Comparison of ENCODE assay signal across 26 mouse cellular contexts in genomic region chr14:93961963-93962676, GRCm38 (mm10).
DNase-seq lines count a peak whose midpoint lies in the region; ATAC-seq and TF ChIP-seq lines count a peak whose summit lies in the region.
"Had no signal": no experiment of that assay in that cellular context is flagged by ENCODE, and none has a peak within 500 bp of the region (broad histone marks: within the 10 kb centered on the region; RNA-seq: fewer than 3 reads in every experiment).

No protein-coding gene starts in this region.

- H3K36me3 ChIP-seq in hindbrain, embryonic 11.5 days (ENCODE audit: control insufficient read depth, insufficient read depth, low read length), result no peaks in the 10 kb centered on the region
- H3K36me3 ChIP-seq in hindbrain, postnatal 0 days (ENCODE audit: insufficient read depth, low read length), result no peaks in the 10 kb centered on the region
- H3K36me3 ChIP-seq in forebrain, embryonic 12.5 days (replicated peaks), result no peaks in the 10 kb centered on the region
- H3K36me3 ChIP-seq in forebrain, postnatal 0 days (ENCODE audit: insufficient read depth), result no peaks in the 10 kb centered on the region
- no peaks in the 10 kb centered on the region for H3K36me3 ChIP-seq in midbrain, embryonic 16.5 days (ENCODE audit: control insufficient read depth, insufficient read depth, low read length)
- H3K36me3 ChIP-seq: embryonic facial prominence, embryonic 13.5 days; heart, embryonic 15.5 days; intestine, embryonic 15.5 days; limb, embryonic 13.5 days; liver, embryonic 12.5 days had no signal

- H3K9ac ChIP-seq in hindbrain, embryonic 11.5 days (ENCODE audit: low read depth, low read length), result no peak overlapping the region
- no peak overlapping the region for H3K9ac ChIP-seq in hindbrain, postnatal 0 days (replicated peaks; ENCODE audit: low read length)
- no peak overlapping the region for H3K9ac ChIP-seq in forebrain, embryonic 12.5 days
- H3K9ac ChIP-seq in forebrain, postnatal 0 days, result no peak overlapping the region
- no peak overlapping the region for H3K9ac ChIP-seq in midbrain, embryonic 16.5 days (ENCODE audit: low read depth, low read length)
- H3K9ac ChIP-seq: embryonic facial prominence, embryonic 13.5 days; heart, embryonic 15.5 days; intestine, embryonic 15.5 days; limb, embryonic 13.5 days; liver, embryonic 12.5 days had no signal

- intact Hi-C loops in heart, postnatal 36 days (cut with DNase I), result no loop called here

- peak; percentile 76; the same call in 1 of the 2 replicates for ATAC-seq in hindbrain, embryonic 11.5 days (ENCODE audit: low FRiP score)
- no peak for ATAC-seq in hindbrain, postnatal 0 days
- peak; percentile 75 for ATAC-seq in forebrain, embryonic 12.5 days (ENCODE audit: low FRiP score)
- peak; percentile 50; the same call in 1 of the 2 replicates for ATAC-seq in forebrain, postnatal 0 days
- peak; percentile 64; the same call in 1 of the 2 replicates for ATAC-seq in midbrain, embryonic 16.5 days
- ATAC-seq: intestine, embryonic 15.5 days; liver, embryonic 12.5 days had no signal

- H3K4me3 ChIP-seq in hindbrain, embryonic 11.5 days (ENCODE audit: low read depth, low read length), result no peak overlapping the region
- H3K4me3 ChIP-seq in hindbrain, postnatal 0 days (ENCODE audit: low read length), result no peak overlapping the region
- H3K4me3 ChIP-seq in forebrain, embryonic 12.5 days (replicated peaks), result no peak overlapping the region
- no peak overlapping the region for H3K4me3 ChIP-seq in forebrain, postnatal 0 days (ENCODE audit: low read depth, low read length)
- no peak overlapping the region for H3K4me3 ChIP-seq in midbrain, embryonic 16.5 days (ENCODE audit: low read depth, low read length)
- no peak overlapping the region for H3K4me3 ChIP-seq in cerebellum, adult 2 months (replicated peaks; ENCODE audit: insufficient read depth, low read depth, low read length)
- H3K4me3 ChIP-seq: embryonic facial prominence, embryonic 13.5 days; erythroblast, embryonic 14.5 days; gastrocnemius, adult 2 months; heart, embryonic 15.5 days; intestine, embryonic 15.5 days; layer of hippocampus, adult 2 months; limb, embryonic 13.5 days; liver, embryonic 12.5 days had no signal

- H3K27me3 ChIP-seq in hindbrain, embryonic 11.5 days (ENCODE audit: control insufficient read depth, insufficient read depth, low read length), result no peaks in the 10 kb centered on the region
- no peaks in the 10 kb centered on the region for H3K27me3 ChIP-seq in hindbrain, postnatal 0 days (ENCODE audit: insufficient read depth, low read length)
- no peaks in the 10 kb centered on the region for H3K27me3 ChIP-seq in forebrain, embryonic 12.5 days
- no peaks in the 10 kb centered on the region for H3K27me3 ChIP-seq in forebrain, postnatal 0 days (ENCODE audit: insufficient read depth, low read length)
- H3K27me3 ChIP-seq in midbrain, embryonic 16.5 days (ENCODE audit: control insufficient read depth, insufficient read depth, low read depth, low read length), result no peaks in the 10 kb centered on the region
- no peaks in the 10 kb centered on the region for H3K27me3 ChIP-seq in cerebellum, adult 2 months (ENCODE audit: control insufficient read depth, insufficient read depth, low read length)
- H3K27me3 ChIP-seq: embryonic facial prominence, embryonic 13.5 days; heart, embryonic 15.5 days; intestine, embryonic 15.5 days; limb, embryonic 13.5 days; liver, embryonic 12.5 days had no signal

- H3K9me3 ChIP-seq in hindbrain, embryonic 11.5 days (ENCODE audit: control insufficient read depth, low read length), result no peaks in the 10 kb centered on the region
- H3K9me3 ChIP-seq in hindbrain, postnatal 0 days (ENCODE audit: low read length), result no peaks in the 10 kb centered on the region
- no peaks in the 10 kb centered on the region for H3K9me3 ChIP-seq in forebrain, embryonic 12.5 days
- no peaks in the 10 kb centered on the region for H3K9me3 ChIP-seq in forebrain, postnatal 0 days (ENCODE audit: low read length)
- H3K9me3 ChIP-seq in midbrain, embryonic 16.5 days (replicated peaks; ENCODE audit: control insufficient read depth, low read length, poor library complexity, severe bottlenecking), result no peaks in the 10 kb centered on the region
- H3K9me3 ChIP-seq: embryonic facial prominence, embryonic 13.5 days; heart, embryonic 15.5 days; intestine, embryonic 15.5 days; limb, embryonic 13.5 days; liver, embryonic 12.5 days had no signal

- DNase-seq in hindbrain, embryonic 11.5 days (ENCODE audit: low spot score), result no peak
- no peak for DNase-seq in hindbrain, postnatal 0 days (ENCODE audit: low spot score)
- DNase-seq in forebrain, postnatal 0 days, result no peak
- DNase-seq in left cerebral cortex, adult 11 months (ENCODE audit: low spot score), result no peak
- DNase-seq in cerebellum, adult 2 months, result no peak
- no peak for DNase-seq in heart, postnatal 36 days
- DNase-seq: adrenal gland, postnatal 10 days; cerebellum, adult 18-20 months; cerebellum, postnatal 25 days; gastrocnemius, adult 2 months; heart, postnatal 4 days; kidney, adult 9 months; kidney, postnatal 25 days; layer of hippocampus, postnatal 36 days; lung, adult 18-20 months; lung, postnatal 10 days; thymus, adult 2 months had no signal

- TF ChIP-seq POLR2A in cerebellum, adult 2 months (IDR thresholded peaks at IDR 0.05; ENCODE audit: borderline replicate concordance, insufficient read depth, low read length), result no peak

- TF ChIP-seq CTCF in hindbrain, postnatal 0 days (IDR thresholded peaks at IDR 0.05; ENCODE audit: low read depth), result no peak
- TF ChIP-seq CTCF in forebrain, postnatal 0 days (IDR thresholded peaks at IDR 0.05; ENCODE audit: low read depth), result no peak
- TF ChIP-seq CTCF in cerebellum, adult 2 months (IDR thresholded peaks at IDR 0.05; ENCODE audit: borderline replicate concordance, insufficient read depth, low read depth, low read length), result no peak

- H3K4me1 ChIP-seq in hindbrain, embryonic 11.5 days (replicated peaks; ENCODE audit: control insufficient read depth, insufficient read depth, low read length), result no peaks in the 10 kb centered on the region
- H3K4me1 ChIP-seq in hindbrain, postnatal 0 days (ENCODE audit: insufficient read depth, low read length), result no peaks in the 10 kb centered on the region
- 0 out of 2 replicates have a peak, but pooled peaks cover 5% of the 10 kb centered on the region for H3K4me1 ChIP-seq in forebrain, embryonic 12.5 days
- H3K4me1 ChIP-seq in forebrain, postnatal 0 days (ENCODE audit: insufficient read depth), result no peaks in the 10 kb centered on the region
- H3K4me1 ChIP-seq in midbrain, embryonic 16.5 days (ENCODE audit: control insufficient read depth, insufficient read depth, low read length), result no peaks in the 10 kb centered on the region
- no peaks in the 10 kb centered on the region for H3K4me1 ChIP-seq in cerebellum, adult 2 months (ENCODE audit: control insufficient read depth, insufficient read depth, low read length)
- H3K4me1 ChIP-seq: embryonic facial prominence, embryonic 13.5 days; heart, embryonic 15.5 days; intestine, embryonic 15.5 days; limb, embryonic 13.5 days; liver, embryonic 12.5 days had no signal

- H3K27ac ChIP-seq in hindbrain, embryonic 11.5 days (ENCODE audit: low read depth, low read length), result no peak overlapping the region
- H3K27ac ChIP-seq in hindbrain, postnatal 0 days, result no peak overlapping the region
- H3K27ac ChIP-seq in forebrain, embryonic 12.5 days, result no peak overlapping the region
- no peak overlapping the region for H3K27ac ChIP-seq in forebrain, postnatal 0 days (ENCODE audit: low read depth, low read length)
- no peak overlapping the region for H3K27ac ChIP-seq in midbrain, embryonic 16.5 days (ENCODE audit: low read length)
- H3K27ac ChIP-seq in cerebellum, adult 2 months (ENCODE audit: insufficient read depth, low read length), result no peak overlapping the region
- H3K27ac ChIP-seq: embryonic facial prominence, embryonic 13.5 days; gastrocnemius, adult 2 months; heart, embryonic 15.5 days; intestine, embryonic 15.5 days; layer of hippocampus, adult 2 months; limb, embryonic 13.5 days; liver, embryonic 12.5 days had no signal

- no peak overlapping the region for H3K4me2 ChIP-seq in hindbrain, embryonic 11.5 days (replicated peaks; ENCODE audit: low read depth, low read length)
- H3K4me2 ChIP-seq in hindbrain, postnatal 0 days (ENCODE audit: low read depth, low read length), result no peak overlapping the region
- no peak overlapping the region for H3K4me2 ChIP-seq in forebrain, embryonic 12.5 days
- no peak overlapping the region for H3K4me2 ChIP-seq in forebrain, postnatal 0 days (ENCODE audit: low read depth)
- no peak overlapping the region for H3K4me2 ChIP-seq in midbrain, embryonic 16.5 days (ENCODE audit: low read length)
- H3K4me2 ChIP-seq: embryonic facial prominence, embryonic 13.5 days; heart, embryonic 15.5 days; intestine, embryonic 15.5 days; limb, embryonic 13.5 days; liver, embryonic 12.5 days had no signal
